Mouse (Mus musculus): ENCODE data around the gene Pramef8. TPM values are rescaled to one million over a fixed set of nuclear protein-coding genes. Genes with fewer than 3 reads are reported as not detected.
A peak's percentile ranks its signal among the peaks of the same experiment; 100 is the strongest.

Pramef8 gene
- polyA plus RNA-seq (2014; fragmentation: Nextera tagmentation; extraction: Ambion mirVana), result 17.3 and 17.4 TPM in 2 replicates

DNA sequence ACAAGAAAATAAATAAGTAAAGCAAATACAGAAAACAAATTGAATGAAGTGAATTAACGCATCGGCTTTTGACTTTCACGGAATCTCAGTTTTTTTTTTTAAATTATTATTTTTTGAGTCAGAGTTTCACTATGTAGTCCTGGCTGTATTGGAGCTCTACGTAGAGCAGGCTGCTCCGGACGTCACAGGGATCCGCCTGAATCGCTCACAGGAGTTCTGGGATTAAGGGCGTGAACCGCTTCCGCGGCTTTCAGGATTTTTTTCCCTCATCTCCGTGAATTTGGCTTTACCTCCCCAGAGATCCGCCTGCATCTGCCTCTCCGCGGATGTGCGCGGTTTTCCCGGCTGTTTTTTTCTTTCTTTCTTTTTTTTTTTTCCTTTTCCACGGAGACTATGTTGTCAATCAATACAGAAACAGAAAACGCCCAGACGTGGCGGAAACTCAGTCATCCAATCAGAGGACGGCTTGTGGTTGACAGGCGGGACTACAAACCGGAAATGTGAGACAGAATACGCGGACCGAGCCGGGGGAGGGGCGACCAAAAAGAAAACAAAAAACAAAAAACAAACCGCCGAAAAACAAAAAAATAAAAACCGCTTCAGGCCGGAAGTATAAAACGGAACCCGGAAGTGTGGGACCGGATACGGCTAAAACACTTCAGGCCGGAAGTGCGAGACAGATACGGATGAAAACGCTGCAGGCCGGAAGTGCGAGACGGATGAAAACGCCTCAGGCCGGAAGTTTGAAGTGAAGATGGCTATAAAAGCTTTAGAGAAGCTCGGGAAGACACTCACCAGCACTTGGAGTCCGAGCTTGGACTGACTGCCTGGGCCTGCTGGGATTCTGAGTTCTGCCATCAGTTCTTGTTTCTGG, at the start of gene Pramef8:
TSS of gene Pramef8 (plus strand) at position 208 of the 874 bp plus-strand sequence.
- ATAC-seq (ENCODE audit: insufficient read depth, low FRiP score, low TSS enrichment) (peak; percentile 93), DNase-seq (ENCODE audit: low spot score) (peak; percentile 88)
- Histone ChIP-seq H3K27ac (ENCODE audit: low read depth, low read length) (peak within 1 kb of the TSS; percentile 71), H3K4me2 (ENCODE audit: low read depth) (peak within 1 kb of the TSS; percentile 49), H3K27me3 (ENCODE audit: control insufficient read depth, insufficient read depth, low read length) (no peaks in the 10 kb centered on the region), H3K9ac (ENCODE audit: low read length) (peak within 1 kb of the TSS; percentile 48), H3K9me3 (ENCODE audit: control insufficient read depth, low read length) (no peaks in the 10 kb centered on the region), H3K4me1 (ENCODE audit: control insufficient read depth, insufficient read depth, low read length) (no peaks in the 10 kb centered on the region), H3K4me3 (ENCODE audit: low read depth, low read length) (peak within 1 kb of the TSS; percentile 49), H3K36me3 (ENCODE audit: control insufficient read depth, insufficient read depth, low read length) (peaks cover 2% of the 10 kb centered on the region; the same call in 1 of the 2 replicates)
- WGBS, result under 1% methylated on average over 50 of the region's 50 CpGs

DNA sequence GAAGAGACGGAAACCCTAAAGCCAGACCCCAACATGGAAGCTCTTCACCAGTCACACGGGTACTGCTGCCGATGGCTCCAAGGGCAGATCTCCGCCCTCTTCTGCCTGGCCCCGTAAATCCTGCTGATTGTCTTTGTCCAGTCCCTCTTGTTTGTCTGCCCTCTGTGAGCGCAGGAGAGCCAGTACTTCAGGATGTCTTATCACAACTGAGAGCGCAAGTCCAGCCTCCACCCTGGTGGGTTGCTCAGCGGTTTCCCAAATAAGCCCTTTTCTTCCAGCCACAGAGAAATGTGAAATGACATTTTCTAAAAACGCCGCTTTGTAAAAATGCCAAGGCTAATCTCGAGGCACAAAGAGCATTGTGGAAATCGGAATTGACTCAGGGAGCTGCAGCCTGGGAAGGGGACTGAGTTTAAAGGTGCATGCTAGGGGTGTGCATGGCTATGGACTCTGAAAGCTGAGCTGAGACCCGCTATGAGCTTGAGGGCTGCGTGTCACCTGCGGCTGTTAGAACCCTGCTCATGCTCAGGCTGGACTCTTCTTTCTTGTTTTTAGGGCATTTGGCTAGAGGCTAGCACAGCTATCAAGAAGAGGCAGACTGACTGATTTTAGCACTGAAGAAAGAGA, 45.7 kb upstream of the Pramef8 start:
- no peak for ATAC-seq (ENCODE audit: insufficient read depth, low FRiP score, low TSS enrichment)
- no peak overlapping the region for H3K27ac ChIP-seq (ENCODE audit: low read depth, low read length)
- no peaks in the 10 kb centered on the region for H3K27me3 ChIP-seq (ENCODE audit: control insufficient read depth, insufficient read depth, low read length)
- H3K4me3 ChIP-seq (ENCODE audit: low read depth, low read length), result no peak overlapping the region
- no peak overlapping the region for H3K9ac ChIP-seq (ENCODE audit: low read length)
- no peak overlapping the region for H3K4me2 ChIP-seq (ENCODE audit: low read depth)
- no peaks in the 10 kb centered on the region for H3K9me3 ChIP-seq (ENCODE audit: control insufficient read depth, low read length)
- H3K4me1 ChIP-seq (ENCODE audit: control insufficient read depth, insufficient read depth, low read length), result no peaks in the 10 kb centered on the region
- no peaks in the 10 kb centered on the region for H3K36me3 ChIP-seq (ENCODE audit: control insufficient read depth, insufficient read depth, low read length)
- no peak for DNase-seq (ENCODE audit: low spot score)
- 42% methylated on average over 15 of the region's 15 CpGs for WGBS

DNA sequence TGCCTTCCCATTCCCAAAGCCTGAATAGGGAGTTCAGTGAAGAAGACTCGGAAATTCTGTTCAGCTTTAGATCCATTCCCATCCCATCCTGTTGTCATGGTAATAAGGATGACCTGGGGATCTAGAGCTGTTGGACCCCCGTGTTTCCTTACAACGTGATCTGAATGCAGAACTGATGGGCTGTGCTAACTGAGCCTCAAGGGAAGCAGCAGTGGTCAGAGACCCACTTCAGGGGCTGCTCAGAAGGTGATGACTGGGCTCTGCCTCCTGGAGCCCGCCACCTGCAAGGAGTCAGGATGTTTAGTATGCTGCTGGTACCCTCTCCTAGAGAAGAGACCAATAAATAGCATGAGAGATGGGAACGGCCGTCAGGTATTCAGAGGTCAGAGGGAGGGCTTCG, 32.7 kb upstream of the Pramef8 start:
- peak overlapping the region; percentile 84 for H3K27ac ChIP-seq (ENCODE audit: low read depth, low read length)
- H3K36me3 ChIP-seq (ENCODE audit: control insufficient read depth, insufficient read depth, low read length), result no peaks in the 10 kb centered on the region
- no peak overlapping the region for H3K4me3 ChIP-seq (ENCODE audit: low read depth, low read length)
- WGBS, result 37% methylated on average over 7 of the region's 7 CpGs
- H3K4me1 ChIP-seq (ENCODE audit: control insufficient read depth, insufficient read depth, low read length), result peaks cover 8% of the 10 kb centered on the region
- H3K4me2 ChIP-seq (ENCODE audit: low read depth), result peak overlapping the region; percentile 32
- peak overlapping the region; percentile 33 for H3K9ac ChIP-seq (ENCODE audit: low read length)
- peak; percentile 60 for ATAC-seq (ENCODE audit: insufficient read depth, low FRiP score, low TSS enrichment)
- peak; percentile 45 for DNase-seq (ENCODE audit: low spot score)
- H3K27me3 ChIP-seq (ENCODE audit: control insufficient read depth, insufficient read depth, low read length), result no peaks in the 10 kb centered on the region
- no peaks in the 10 kb centered on the region for H3K9me3 ChIP-seq (ENCODE audit: control insufficient read depth, low read length)

DNA sequence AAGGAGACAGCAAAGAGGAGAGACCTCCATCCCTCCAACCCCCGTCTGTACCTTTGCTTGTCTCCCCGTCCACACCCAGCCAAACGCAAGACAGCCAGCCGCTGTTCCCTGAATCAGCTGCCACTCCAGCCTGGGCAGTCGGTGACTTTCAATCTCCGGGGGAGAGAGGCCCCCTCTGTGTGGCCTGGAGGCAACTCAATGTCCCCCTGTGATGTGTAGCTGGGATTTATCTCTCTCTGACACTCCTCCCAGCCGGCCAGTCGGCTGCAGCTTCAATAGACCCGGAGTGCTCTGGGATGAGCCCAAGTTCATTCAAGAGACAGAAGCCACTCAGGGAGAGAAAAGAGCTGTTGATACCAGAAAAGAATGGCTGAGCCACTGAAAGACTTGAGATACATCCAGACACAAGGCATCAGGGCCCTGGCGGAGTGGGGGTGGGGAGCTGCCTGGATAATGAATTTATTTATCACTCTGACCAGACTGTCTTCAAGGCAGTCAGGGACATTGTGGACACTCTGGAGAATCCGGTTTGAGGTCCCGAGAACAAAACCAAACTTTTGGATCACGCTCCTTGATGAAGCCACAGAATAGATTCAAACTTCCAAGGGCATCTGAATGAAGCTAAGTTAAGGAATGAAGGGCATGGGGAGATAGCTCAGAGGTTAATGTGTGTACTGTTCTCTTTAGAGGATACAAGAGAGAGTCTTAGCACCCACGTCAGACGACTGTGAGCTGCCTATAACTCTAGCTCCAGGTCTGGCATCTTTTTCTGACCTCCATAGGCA, 32.1 kb upstream of the Pramef8 start:
- peak overlapping the region; percentile 84 for H3K27ac ChIP-seq (ENCODE audit: low read depth, low read length)
- WGBS, result 21% methylated on average over 15 of the region's 15 CpGs
- peak overlapping the region; percentile 32 for H3K4me2 ChIP-seq (ENCODE audit: low read depth)
- H3K4me3 ChIP-seq (ENCODE audit: low read depth, low read length), result no peak overlapping the region
- ATAC-seq (ENCODE audit: insufficient read depth, low FRiP score, low TSS enrichment), result peak; percentile 89
- H3K9ac ChIP-seq (ENCODE audit: low read length), result peak overlapping the region; percentile 33
- peaks cover 8% of the 10 kb centered on the region for H3K4me1 ChIP-seq (ENCODE audit: control insufficient read depth, insufficient read depth, low read length)
- H3K36me3 ChIP-seq (ENCODE audit: control insufficient read depth, insufficient read depth, low read length), result no peaks in the 10 kb centered on the region
- H3K27me3 ChIP-seq (ENCODE audit: control insufficient read depth, insufficient read depth, low read length), result no peaks in the 10 kb centered on the region
- H3K9me3 ChIP-seq (ENCODE audit: control insufficient read depth, low read length), result no peaks in the 10 kb centered on the region
- DNase-seq (ENCODE audit: low spot score), result peak; percentile 71

DNA sequence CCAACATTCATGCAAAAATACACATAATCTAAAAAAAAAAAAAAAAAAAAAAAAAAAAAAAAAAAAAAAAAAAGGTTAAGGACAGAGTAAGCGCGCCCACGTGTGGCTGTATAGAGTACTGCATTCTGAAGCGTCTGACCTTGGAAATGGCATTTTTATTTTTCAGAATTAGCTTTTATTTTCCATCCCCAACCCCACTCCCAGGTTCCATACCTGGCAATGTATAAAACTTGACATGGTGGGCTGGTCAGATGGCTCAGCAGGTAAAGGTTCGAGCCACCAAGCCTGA, 31.6 kb upstream of the Pramef8 start:
- Histone ChIP-seq H3K36me3 (ENCODE audit: control insufficient read depth, insufficient read depth, low read length) (no peaks in the 10 kb centered on the region), H3K9me3 (ENCODE audit: control insufficient read depth, low read length) (no peaks in the 10 kb centered on the region), H3K4me3 (ENCODE audit: low read depth, low read length) (no peak overlapping the region), H3K9ac (ENCODE audit: low read length) (no peak overlapping the region), H3K4me1 (ENCODE audit: control insufficient read depth, insufficient read depth, low read length) (peaks cover 8% of the 10 kb centered on the region), H3K27ac (ENCODE audit: low read depth, low read length) (peak overlapping the region; percentile 84), H3K4me2 (ENCODE audit: low read depth) (peak overlapping the region; percentile 2; the same call in 1 of the 2 replicates), H3K27me3 (ENCODE audit: control insufficient read depth, insufficient read depth, low read length) (no peaks in the 10 kb centered on the region)
- DNase-seq (ENCODE audit: low spot score) (peak; percentile 63), ATAC-seq (ENCODE audit: insufficient read depth, low FRiP score, low TSS enrichment) (no peak)
- 1% methylated on average over 5 of the region's 5 CpGs for WGBS

DNA sequence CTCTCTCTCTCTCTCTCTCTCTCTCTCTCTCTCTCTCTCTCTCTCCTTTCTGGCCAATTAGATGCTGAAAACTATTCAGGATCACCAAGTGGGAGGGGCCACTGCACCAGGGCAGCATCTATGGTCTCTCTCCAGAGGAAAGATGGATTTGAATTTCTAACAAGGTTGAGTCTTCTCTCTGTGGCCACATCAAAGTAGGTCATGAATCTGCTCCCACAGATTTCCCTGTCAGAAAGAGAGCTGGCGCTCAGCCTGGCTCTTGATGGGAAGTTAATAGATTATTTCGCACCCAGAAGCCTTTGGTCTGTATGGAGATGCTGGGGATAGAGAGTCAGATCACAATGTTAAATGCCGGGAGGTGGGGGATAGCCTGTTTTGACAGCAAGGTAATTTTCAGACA, 30.1 kb upstream of the Pramef8 start:
- no peak overlapping the region for H3K4me2 ChIP-seq (ENCODE audit: low read depth)
- WGBS, result 55% methylated on average over 3 of the region's 3 CpGs
- ATAC-seq (ENCODE audit: insufficient read depth, low FRiP score, low TSS enrichment), result no peak

DNA sequence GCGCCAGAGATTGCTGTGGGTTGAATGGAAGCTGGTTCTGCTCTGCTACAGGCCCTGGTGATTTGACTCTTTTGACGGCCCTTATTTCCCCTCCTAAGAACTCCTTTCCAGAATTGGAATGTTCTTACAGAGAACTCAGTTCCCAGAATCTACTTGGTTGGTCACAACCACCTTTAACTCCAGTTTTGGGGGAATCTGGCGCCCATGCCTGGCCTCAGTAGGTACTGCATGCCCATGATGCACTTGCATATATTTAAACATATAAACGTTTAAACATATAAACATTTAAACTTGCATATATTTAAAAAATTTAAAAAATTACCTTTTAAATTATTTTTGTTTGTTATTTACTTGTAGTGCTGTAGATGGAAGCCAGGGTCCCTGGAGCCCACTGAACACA, 28.6 kb upstream of the Pramef8 start:
- Histone ChIP-seq H3K36me3 (ENCODE audit: control insufficient read depth, insufficient read depth, low read length) (no peaks in the 10 kb centered on the region), H3K9ac (ENCODE audit: low read length) (no peak overlapping the region), H3K27me3 (ENCODE audit: control insufficient read depth, insufficient read depth, low read length) (no peaks in the 10 kb centered on the region), H3K4me3 (ENCODE audit: low read depth, low read length) (no peak overlapping the region), H3K4me2 (ENCODE audit: low read depth) (no peak overlapping the region), H3K9me3 (ENCODE audit: control insufficient read depth, low read length) (no peaks in the 10 kb centered on the region), H3K27ac (ENCODE audit: low read depth, low read length) (no peak overlapping the region), H3K4me1 (ENCODE audit: control insufficient read depth, insufficient read depth, low read length) (peaks cover 8% of the 10 kb centered on the region)
- ATAC-seq (ENCODE audit: insufficient read depth, low FRiP score, low TSS enrichment) (no peak), DNase-seq (ENCODE audit: low spot score) (peak; percentile 32)
- 41% methylated on average over 4 of the region's 4 CpGs for WGBS

More for the DNA sequence above, 30.1 kb upstream of the Pramef8 start:
- Histone ChIP-seq H3K36me3 (ENCODE audit: control insufficient read depth, insufficient read depth, low read length) (no peaks in the 10 kb centered on the region), H3K9me3 (ENCODE audit: control insufficient read depth, low read length) (no peaks in the 10 kb centered on the region), H3K9ac (ENCODE audit: low read length) (no peak overlapping the region), H3K27ac (ENCODE audit: low read depth, low read length) (no peak overlapping the region), H3K27me3 (ENCODE audit: control insufficient read depth, insufficient read depth, low read length) (no peaks in the 10 kb centered on the region), H3K4me3 (ENCODE audit: low read depth, low read length) (no peak overlapping the region), H3K4me1 (ENCODE audit: control insufficient read depth, insufficient read depth, low read length) (peaks cover 8% of the 10 kb centered on the region)
- DNase-seq (ENCODE audit: low spot score), result no peak

DNA sequence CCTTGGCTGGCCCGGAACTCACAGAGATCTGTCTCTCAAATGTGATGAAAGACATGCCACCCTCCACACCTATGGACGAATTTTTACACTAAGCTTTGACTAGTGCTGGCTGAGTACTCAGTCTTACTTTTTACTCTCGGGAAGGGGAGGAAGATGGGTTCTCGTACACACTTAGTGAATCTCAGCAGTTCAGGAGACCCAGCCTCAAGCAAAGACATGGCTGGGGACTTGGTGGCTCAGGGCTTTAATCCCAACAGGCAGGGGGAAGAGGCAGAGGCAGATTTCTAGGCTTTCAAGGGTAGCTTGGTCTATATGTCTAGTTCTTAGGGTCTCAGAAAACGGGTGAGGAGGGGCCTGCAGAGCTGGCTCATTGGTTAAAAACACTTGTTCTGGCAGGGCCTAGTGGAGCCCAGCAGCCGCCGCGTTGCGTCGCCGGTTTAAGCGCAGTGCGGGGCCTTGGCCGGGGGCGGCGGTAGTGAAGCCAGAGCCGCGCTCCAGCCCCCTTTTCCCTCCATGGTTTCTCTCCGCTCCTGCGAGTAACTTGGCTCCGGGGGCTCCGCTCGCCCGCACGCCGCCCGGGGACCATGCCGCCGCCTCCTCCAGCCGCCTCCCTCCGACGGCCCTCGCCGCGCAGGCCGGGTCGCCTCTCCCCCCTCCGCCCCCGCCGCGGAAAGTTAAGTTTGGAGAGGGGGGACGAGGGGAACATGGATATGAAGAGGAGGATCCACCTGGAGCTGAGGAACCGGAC, 23.1 kb upstream of the Pramef8 start:
- no peak overlapping the region for H3K4me3 ChIP-seq (ENCODE audit: low read depth, low read length)
- H3K9me3 ChIP-seq (ENCODE audit: control insufficient read depth, low read length), result no peaks in the 10 kb centered on the region
- H3K4me2 ChIP-seq (ENCODE audit: low read depth), result peak overlapping the region; percentile 40
- no peaks in the 10 kb centered on the region for H3K4me1 ChIP-seq (ENCODE audit: control insufficient read depth, insufficient read depth, low read length)
- no peaks in the 10 kb centered on the region for H3K27me3 ChIP-seq (ENCODE audit: control insufficient read depth, insufficient read depth, low read length)
- DNase-seq (ENCODE audit: low spot score), result peak; percentile 81
- H3K36me3 ChIP-seq (ENCODE audit: control insufficient read depth, insufficient read depth, low read length), result no peaks in the 10 kb centered on the region
- no peak overlapping the region for H3K9ac ChIP-seq (ENCODE audit: low read length)
- 9% methylated on average over 39 of the region's 43 CpGs for WGBS
- no peak overlapping the region for H3K27ac ChIP-seq (ENCODE audit: low read depth, low read length)
- ATAC-seq (ENCODE audit: insufficient read depth, low FRiP score, low TSS enrichment), result peak; percentile 81

Measured in neural tube, embryonic 11.5 days (tissue).